Mouse (Mus musculus) kidney, embryonic 15.5 days (tissue): ENCODE measurements around the gene Med6. TPM values are rescaled to one million over a fixed set of nuclear protein-coding genes. Genes with fewer than 3 reads are reported as not detected.

Source experiments
- ATAC-seq: fragments of 200-750 bp; cut with Nextera tagmentation; replicated peaks from 2 replicates; pipeline ENCODE4 v1.8.0; 2017; ENCODE audit warnings: moderate TSS enrichment; ENCODE audit not compliant: low FRiP score
- H3K27ac ChIP-seq: fragments of 300-500 bp; sonication (generic); 2 replicates; pipeline ENCODE4 v1.5.1; 2015; ENCODE audit warnings: mild to moderate bottlenecking, inconsistent platforms
- H3K27me3 ChIP-seq: fragments of 300-500 bp; sonication (generic); 2 replicates; pipeline ENCODE4 v1.6.1; 2015; ENCODE audit warnings: inconsistent platforms
- H3K36me3 ChIP-seq: fragments of 300-500 bp; sonication (generic); 2 replicates; pipeline ENCODE4 v1.6.1; 2015; ENCODE audit warnings: inconsistent platforms
- H3K4me1 ChIP-seq: fragments of 300-500 bp; sonication (generic); 2 replicates; pipeline ENCODE4 v1.6.1; 2015; ENCODE audit warnings: inconsistent platforms
- H3K4me2 ChIP-seq: fragments of 300-500 bp; sonication (generic); 2 replicates; pipeline ENCODE4 v1.6.1; 2015; ENCODE audit warnings: moderate library complexity, mild to moderate bottlenecking, inconsistent platforms
- H3K4me3 ChIP-seq: fragments of 300-500 bp; sonication (generic); replicated peaks from 2 replicates; pipeline ENCODE4 v1.5.1; 2015; ENCODE audit warnings: mild to moderate bottlenecking, inconsistent platforms
- H3K9ac ChIP-seq: fragments of 300-500 bp; sonication (generic); 2 replicates; pipeline ENCODE4 v1.6.1; 2015; ENCODE audit warnings: mild to moderate bottlenecking, inconsistent platforms
- H3K9me3 ChIP-seq: fragments of 300-500 bp; sonication (generic); replicated peaks from 2 replicates; pipeline ENCODE4 v1.6.1; 2016; ENCODE audit warnings: inconsistent platforms
- WGBS: fragments of 180-500 bp; shearing (Covaris S2); methylation state at CpG from one replicate; pipeline ENCODE4 v1.1.7; 2015; ENCODE audit warnings: mixed read lengths; 5-methylcytosine and 5-hydroxymethylcytosine counted together
- polyA plus RNA-seq: library from polyadenylated mRNA; unstranded; fragments of >200 nt; fragmentation: Nextera tagmentation; extraction: Ambion mirVana; gene quantifications from 2 replicates; pipeline ENCODE4 v1.2.1, GENCODE M21; 2015

The Med6 gene
- 61.9 and 70.8 TPM in 2 replicates for polyA plus RNA-seq

- H3K4me3 ChIP-seq, result peak within 1 kb of the TSS; percentile 65
- peaks cover 4% of the 10 kb centered on the region; the same call in 1 of the 2 replicates for H3K27me3 ChIP-seq
- H3K9me3 ChIP-seq, result no peaks in the 10 kb centered on the region
- H3K9ac ChIP-seq, result peak within 1 kb of the TSS; percentile 60
- WGBS, result 3% methylated on average over 36 of the region's 36 CpGs
- ATAC-seq, result peak; percentile 99
- peaks cover 11% of the 10 kb centered on the region for H3K36me3 ChIP-seq
- peaks cover 10% of the 10 kb centered on the region for H3K4me1 ChIP-seq
- H3K27ac ChIP-seq, result peak within 1 kb of the TSS; percentile 58; the same call in 1 of the 2 replicates
- peak within 1 kb of the TSS; percentile 71 for H3K4me2 ChIP-seq
Observed at GRCm38 (mm10) chr12:81594902-81595671, at the start of gene Med6. Gene Med6 (minus strand): TSS chr12:81595008.

- H3K9me3 ChIP-seq, result no peaks in the 10 kb centered on the region
- ATAC-seq, result no peak
- 80% methylated on average over 11 of the region's 11 CpGs for WGBS
Observed at GRCm38 (mm10) chr12:81642361-81643082, 47.7 kb upstream of the Med6 start.

GRCm38 (mm10) chr12:81640656-81641055 is 45.8 kb upstream of the Med6 start:
- Histone ChIP-seq H3K27me3 (no peaks in the 10 kb centered on the region), H3K9me3 (no peaks in the 10 kb centered on the region), H3K4me1 (no peaks in the 10 kb centered on the region), H3K36me3 (no peaks in the 10 kb centered on the region), H3K27ac (no peak overlapping the region), H3K4me3 (no peak overlapping the region), H3K9ac (no peak overlapping the region), H3K4me2 (no peak overlapping the region)
- ATAC-seq, result no peak
- 60% methylated on average over 5 of the region's 5 CpGs for WGBS

More at GRCm38 (mm10) chr12:81642361-81643082, 47.7 kb upstream of the Med6 start:
- H3K36me3 ChIP-seq, result no peaks in the 10 kb centered on the region
- no peak overlapping the region for H3K4me3 ChIP-seq
- H3K4me2 ChIP-seq, result no peak overlapping the region
- H3K27me3 ChIP-seq, result no peaks in the 10 kb centered on the region
- H3K27ac ChIP-seq, result no peak overlapping the region
- H3K4me1 ChIP-seq, result no peaks in the 10 kb centered on the region
- H3K9ac ChIP-seq, result no peak overlapping the region

DNA sequence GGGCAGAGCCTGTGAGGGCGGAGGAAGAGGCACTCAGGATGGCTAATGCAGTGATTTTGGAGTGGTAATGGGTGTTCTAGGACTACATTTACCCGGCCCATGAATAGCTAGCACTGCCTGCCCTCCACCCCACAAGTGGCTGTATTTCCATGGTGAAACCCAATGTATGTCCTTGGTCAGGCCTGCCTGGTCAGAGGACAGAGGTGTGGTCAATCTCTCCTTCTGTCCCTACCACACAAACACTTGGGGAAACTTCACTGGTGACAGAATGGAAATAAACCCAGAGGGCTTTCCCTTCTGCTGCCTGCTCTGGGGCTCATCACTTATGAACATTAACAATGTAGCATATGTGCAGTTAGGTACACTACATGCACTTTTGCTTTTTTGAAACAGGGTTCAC is 38.4 kb upstream of the Med6 start:
- no peaks in the 10 kb centered on the region for H3K36me3 ChIP-seq
- H3K9me3 ChIP-seq, result no peaks in the 10 kb centered on the region
- no peak overlapping the region for H3K4me2 ChIP-seq
- no peak for ATAC-seq
- whole genome bisulfite sequencing, result 84% methylated on average over 2 of the region's 2 CpGs
- no peak overlapping the region for H3K9ac ChIP-seq
- H3K27ac ChIP-seq, result no peak overlapping the region
- H3K27me3 ChIP-seq, result peaks cover 59% of the 10 kb centered on the region
- no peak overlapping the region for H3K4me3 ChIP-seq
- H3K4me1 ChIP-seq, result peaks cover 19% of the 10 kb centered on the region

DNA sequence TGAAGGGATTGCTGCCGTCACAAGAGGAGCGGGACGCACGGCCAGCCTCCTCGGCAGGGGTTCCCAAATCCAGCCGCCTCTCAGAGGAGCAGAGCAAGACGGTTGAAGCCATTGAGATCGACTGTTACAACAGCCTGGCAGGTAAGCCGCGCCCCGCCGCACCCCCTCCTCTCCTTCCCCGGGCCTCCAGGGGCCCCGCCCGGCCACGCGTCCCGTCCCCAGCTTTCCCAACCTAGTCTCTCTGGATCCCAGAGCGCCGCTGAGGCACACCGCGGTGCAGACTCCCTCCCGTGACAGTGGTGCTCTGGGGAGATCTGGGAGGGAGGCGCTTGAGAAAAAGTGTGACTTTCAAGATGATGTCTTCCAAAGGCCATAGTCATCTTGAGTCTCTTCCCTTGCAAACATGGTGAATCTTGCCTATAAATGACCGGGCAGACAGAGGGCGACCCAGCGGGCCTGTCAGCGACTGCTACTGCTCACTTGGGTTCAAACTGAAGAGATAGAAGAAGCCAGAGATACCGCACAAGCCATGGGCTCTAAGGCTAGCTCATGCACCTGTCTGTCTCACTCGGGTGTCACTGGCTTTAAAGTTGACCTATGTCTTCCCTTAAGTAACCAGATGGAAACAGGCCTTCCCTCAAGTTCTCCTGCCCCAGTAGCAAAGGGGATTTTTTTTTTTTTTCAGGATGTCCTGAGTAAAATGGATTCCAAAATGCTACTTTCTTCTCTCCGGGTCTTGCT is 37.0 kb upstream of the Med6 start:
- Histone ChIP-seq H3K27ac (no peak overlapping the region), H3K36me3 (no peaks in the 10 kb centered on the region), H3K9ac (peak overlapping the region; percentile 43), H3K4me2 (peak overlapping the region; percentile 99), H3K4me1 (peaks cover 19% of the 10 kb centered on the region), H3K9me3 (no peaks in the 10 kb centered on the region), H3K4me3 (peak overlapping the region; percentile 59), H3K27me3 (peaks cover 69% of the 10 kb centered on the region)
- 3% methylated on average over 31 of the region's 31 CpGs for WGBS
- ATAC-seq, result no peak

DNA sequence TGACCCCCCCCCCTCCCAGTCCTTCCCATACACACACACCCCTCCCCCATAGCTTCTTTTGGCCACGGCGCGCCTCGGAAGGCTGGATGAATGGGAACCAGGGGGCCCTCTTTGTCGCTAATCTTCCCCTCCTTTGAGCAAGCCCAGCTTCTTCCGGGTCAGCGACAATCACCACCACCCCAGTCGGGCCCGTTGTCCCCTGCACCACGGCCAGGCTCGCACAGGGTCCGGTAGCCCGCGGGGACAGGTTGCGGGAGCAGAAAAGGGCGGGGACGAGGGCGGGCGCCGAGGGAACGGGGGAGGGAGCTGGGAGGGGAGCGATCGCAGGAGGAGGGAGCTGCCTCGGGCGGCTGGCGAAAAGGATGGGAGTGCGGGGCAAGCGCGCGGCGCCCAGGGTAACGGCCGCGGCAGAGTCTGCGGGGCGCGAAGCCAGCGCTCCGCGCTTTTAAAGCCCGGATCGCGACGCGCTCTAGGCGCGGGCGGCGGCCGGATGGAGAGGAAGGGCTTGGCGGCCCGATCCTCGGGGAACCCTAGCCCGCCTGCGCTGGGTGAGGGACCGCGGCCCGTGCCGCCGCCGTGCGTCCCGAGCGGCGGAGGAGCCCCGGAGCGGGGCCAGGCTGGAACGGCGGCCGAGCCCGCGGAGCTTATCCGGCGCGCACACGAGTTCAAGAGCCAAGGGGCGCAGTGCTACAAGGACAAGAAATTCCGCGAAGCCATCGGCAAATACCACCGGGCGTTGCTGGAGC is 36.3 kb upstream of the Med6 start, which contains the start of gene Ttc9:
Gene Ttc9, plus strand, starts transcription at position 335 of the 746 bp plus-strand sequence.
- Histone ChIP-seq H3K36me3 (no peaks in the 10 kb centered on the region), H3K4me1 (peaks cover 19% of the 10 kb centered on the region), H3K9ac (peak within 1 kb of the TSS; percentile 43), H3K27me3 (peaks cover 75% of the 10 kb centered on the region), H3K27ac (no peak within 1 kb of the TSS), H3K4me3 (peak within 1 kb of the TSS; percentile 59), H3K4me2 (peak within 1 kb of the TSS; percentile 99), H3K9me3 (no peaks in the 10 kb centered on the region)
- ATAC-seq, result peak; percentile 75
- WGBS, result under 1% methylated on average over 79 of the region's 82 CpGs

GRCm38 (mm10) chr12:81630520-81630914 is 35.7 kb upstream of the Med6 start:
- H3K9ac ChIP-seq, result peak overlapping the region; percentile 43
- H3K9me3 ChIP-seq, result no peaks in the 10 kb centered on the region
- ATAC-seq, result peak; percentile 36; the same call in 1 of the 2 replicates
- 1% methylated on average over 16 of the region's 16 CpGs for WGBS
- peaks cover 19% of the 10 kb centered on the region for H3K4me1 ChIP-seq
- peak overlapping the region; percentile 59 for H3K4me3 ChIP-seq
- H3K4me2 ChIP-seq, result peak overlapping the region; percentile 99
- H3K27me3 ChIP-seq, result peaks cover 80% of the 10 kb centered on the region
- H3K27ac ChIP-seq, result no peak overlapping the region
- no peaks in the 10 kb centered on the region for H3K36me3 ChIP-seq

DNA sequence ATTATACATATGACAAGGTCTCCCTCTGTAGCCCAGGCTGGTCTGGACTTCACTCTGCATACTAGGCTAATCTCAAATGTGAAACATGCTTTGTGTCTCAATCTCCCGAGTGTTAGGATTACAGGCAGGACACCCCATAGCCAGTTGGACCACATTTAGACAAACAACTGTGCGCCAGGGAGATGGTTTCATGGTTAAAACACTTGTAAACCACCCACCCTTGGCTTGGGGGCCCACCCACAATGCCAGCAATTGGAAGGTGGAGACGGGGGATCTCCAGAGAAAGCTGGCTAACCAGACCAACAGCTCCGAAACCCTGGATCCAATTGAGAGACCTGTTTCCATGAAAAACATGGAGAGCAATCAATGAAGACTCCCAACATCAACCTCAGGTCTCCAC is 33.3 kb upstream of the Med6 start:
- Histone ChIP-seq H3K4me2 (no peak overlapping the region), H3K27ac (no peak overlapping the region), H3K27me3 (peaks cover 82% of the 10 kb centered on the region), H3K9me3 (no peaks in the 10 kb centered on the region), H3K4me1 (peaks cover 19% of the 10 kb centered on the region), H3K36me3 (no peaks in the 10 kb centered on the region), H3K9ac (no peak overlapping the region), H3K4me3 (no peak overlapping the region)
- no peak for ATAC-seq
- 84% methylated on average over 4 of the region's 4 CpGs for WGBS

GRCm38 (mm10) chr12:81627426-81627825 is 32.6 kb upstream of the Med6 start:
- Histone ChIP-seq H3K4me3 (no peak overlapping the region), H3K36me3 (no peaks in the 10 kb centered on the region), H3K9ac (no peak overlapping the region), H3K27me3 (peaks cover 75% of the 10 kb centered on the region), H3K27ac (no peak overlapping the region), H3K4me2 (no peak overlapping the region), H3K9me3 (no peaks in the 10 kb centered on the region), H3K4me1 (peaks cover 19% of the 10 kb centered on the region)
- 83% methylated on average over 6 of the region's 6 CpGs for WGBS
- no peak for ATAC-seq

- H3K4me3 ChIP-seq, result no peak overlapping the region
- H3K27me3 ChIP-seq, result peaks cover 64% of the 10 kb centered on the region
- H3K27ac ChIP-seq, result no peak overlapping the region
- WGBS, result 75% methylated on average over 12 of the region's 12 CpGs
- no peaks in the 10 kb centered on the region for H3K9me3 ChIP-seq
- peaks cover 10% of the 10 kb centered on the region for H3K4me1 ChIP-seq
- no peak overlapping the region for H3K9ac ChIP-seq
- ATAC-seq, result no peak
- H3K4me2 ChIP-seq, result no peak overlapping the region
- no peaks in the 10 kb centered on the region for H3K36me3 ChIP-seq
Observed at GRCm38 (mm10) chr12:81626226-81626861, 31.5 kb upstream of the Med6 start.

DNA sequence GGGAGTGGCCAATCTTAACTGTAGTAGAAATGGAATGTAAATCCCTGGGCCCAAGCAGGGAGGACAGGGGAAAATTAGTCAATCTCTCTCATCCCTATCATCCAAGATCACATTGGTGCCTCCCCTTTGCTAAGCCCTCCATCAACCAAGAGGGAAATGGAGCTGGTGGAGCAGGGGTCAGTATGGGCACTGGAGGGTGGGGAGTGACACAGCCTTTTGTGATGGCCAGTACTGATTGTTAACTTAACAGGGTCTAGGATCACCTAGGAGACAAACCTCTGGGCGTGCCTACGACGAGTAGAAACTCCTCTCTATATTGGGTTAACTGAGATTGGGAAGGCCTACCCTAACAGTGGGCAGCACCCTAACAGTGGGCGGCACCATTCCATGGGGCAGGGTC is 28.6 kb upstream of the Med6 start:
- Histone ChIP-seq H3K4me3 (no peak overlapping the region), H3K9ac (no peak overlapping the region), H3K4me2 (no peak overlapping the region), H3K27me3 (peaks cover 34% of the 10 kb centered on the region), H3K36me3 (no peaks in the 10 kb centered on the region), H3K4me1 (no peaks in the 10 kb centered on the region), H3K27ac (no peak overlapping the region), H3K9me3 (no peaks in the 10 kb centered on the region)
- ATAC-seq, result no peak
- WGBS, result 74% methylated on average over 4 of the region's 4 CpGs
